Mouse (Mus musculus) midbrain, postnatal 0 days (tissue): ENCODE measurements at regions not wholly inside any gene's neighbourhood (a gene's known extent, or its start where the extent isn't known, plus 50 kb on each side); places are given as distances from the start of the nearest gene placed in this dataset.
A peak's percentile ranks its signal among the peaks of the same experiment; 100 is the strongest.

Source experiments
- ATAC-seq: fragments of 200-750 bp; cut with Nextera tagmentation; 2 replicates; pipeline ENCODE4 v1.8.0; 2017; ENCODE audit warnings: moderate number of reproducible peaks, mild to moderate bottlenecking, moderate TSS enrichment, moderate library complexity; ENCODE audit not compliant: low FRiP score
- DNase-seq: peaks from one replicate; pipeline ENCODE4 v3.0.0-alpha.2; 2015; ENCODE audit warnings: low spot score
- H3K27ac ChIP-seq: fragments of 300-500 bp; sonication (generic); 2 replicates; pipeline ENCODE4 v1.5.1; 2014; ENCODE audit warnings: low read depth, mild to moderate bottlenecking, low read length, mixed read lengths
- H3K27me3 ChIP-seq: fragments of 300-500 bp; sonication (generic); 2 replicates; pipeline ENCODE4 v1.6.1; 2014; ENCODE audit warnings: low read length, control low read depth, mixed read lengths; ENCODE audit not compliant: insufficient read depth
- H3K36me3 ChIP-seq: fragments of 300-500 bp; sonication (generic); 2 replicates; pipeline ENCODE4 v1.6.1; 2014; ENCODE audit warnings: low read length, control low read depth, mixed read lengths; ENCODE audit not compliant: insufficient read depth
- H3K4me1 ChIP-seq: fragments of 300-500 bp; sonication (generic); 2 replicates; pipeline ENCODE4 v1.6.1; 2014; ENCODE audit warnings: mild to moderate bottlenecking, control low read depth, antibody characterized with exemption, low read length, mixed read lengths; ENCODE audit not compliant: insufficient read depth
- H3K4me2 ChIP-seq: fragments of 300-500 bp; sonication (generic); 2 replicates; pipeline ENCODE4 v1.6.1; 2014; ENCODE audit warnings: low read depth, mild to moderate bottlenecking, low read length, mixed read lengths; ENCODE audit not compliant: poor library complexity, severe bottlenecking
- H3K4me3 ChIP-seq: fragments of 300-500 bp; sonication (generic); 2 replicates; pipeline ENCODE4 v1.5.1; 2014; ENCODE audit warnings: low read depth, mild to moderate bottlenecking, low read length, moderate library complexity
- H3K9ac ChIP-seq: fragments of 300-500 bp; sonication (generic); replicated peaks from 2 replicates; pipeline ENCODE4 v1.6.1; 2014; ENCODE audit warnings: mild to moderate bottlenecking, low read length, moderate library complexity, mixed read lengths; ENCODE audit not compliant: poor library complexity, severe bottlenecking
- H3K9me3 ChIP-seq: fragments of 300-500 bp; sonication (generic); 2 replicates; pipeline ENCODE4 v1.6.1; 2016; ENCODE audit warnings: low read length, control low read depth
- CTCF ChIP-seq: IDR thresholded peaks from 2 replicates; pipeline ENCODE4 v1.5.1; 2016; ENCODE audit warnings: antibody characterized with exemption, mild to moderate bottlenecking
- WGBS: fragments of 180-500 bp; shearing (Covaris S2); extraction: QIAGEN DNeasy Blood & Tissue Kit; methylation state at CpG from one replicate; pipeline ENCODE4 v1.1.7; 2014; 5-methylcytosine and 5-hydroxymethylcytosine counted together

DNA sequence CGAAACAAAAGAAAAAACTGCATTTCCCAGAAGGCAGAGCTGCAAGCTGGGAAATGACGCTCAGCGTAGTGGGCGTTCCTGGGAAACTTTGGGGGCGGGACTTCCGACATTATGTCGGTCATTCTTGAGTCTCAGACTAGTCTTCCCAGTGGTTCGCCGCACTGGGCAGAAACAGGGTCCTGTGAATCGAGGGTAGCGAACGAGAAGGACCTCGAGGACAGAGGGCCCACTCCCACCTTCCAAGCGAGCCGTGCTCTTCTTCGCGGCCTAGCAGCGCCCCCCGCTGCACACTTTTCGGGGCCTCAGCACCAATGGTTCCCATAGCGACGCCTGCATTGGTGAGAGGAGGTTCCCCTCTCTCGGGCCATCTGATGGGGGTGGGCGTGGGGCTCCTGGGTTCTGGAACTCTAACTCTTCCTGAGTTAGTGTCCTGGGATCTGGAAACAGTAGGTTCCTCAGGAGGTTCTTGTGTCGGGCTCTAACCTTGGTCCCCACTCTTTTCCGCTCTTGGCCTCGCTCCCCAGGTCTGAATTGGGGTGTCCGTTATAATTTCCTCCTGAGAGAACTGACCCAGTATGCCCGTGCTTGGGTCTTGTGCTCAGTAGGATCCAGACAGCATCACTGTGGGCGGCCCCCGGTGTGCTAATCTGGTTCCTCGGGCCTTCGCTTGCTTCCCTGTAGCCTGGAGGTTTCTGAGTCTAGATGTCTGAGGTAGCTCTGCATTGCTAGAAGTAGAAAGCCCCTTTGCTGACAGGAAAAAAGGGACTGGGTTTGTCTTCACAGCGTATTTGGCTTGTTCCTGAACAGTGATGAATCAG, 52.8 kb upstream of the Gramd1a start:
- peaks cover 2% of the 10 kb centered on the region; the same call in 1 of the 2 replicates for H3K9me3 ChIP-seq
- no peaks in the 10 kb centered on the region for H3K27me3 ChIP-seq
- peak; percentile 47 for TF ChIP-seq CTCF
- peak; percentile 88 for ATAC-seq
- peak; percentile 87 for DNase-seq
- H3K4me2 ChIP-seq: peak overlapping the region; percentile 56
- H3K4me3 ChIP-seq: peak overlapping the region; percentile 60
- H3K27ac ChIP-seq: peak overlapping the region; percentile 51; the same call in 1 of the 2 replicates
- H3K36me3 ChIP-seq: no peaks in the 10 kb centered on the region
- H3K4me1 ChIP-seq: no peaks in the 10 kb centered on the region
- WGBS: 41% methylated on average over 34 of the region's 34 CpGs
- H3K9ac ChIP-seq: peak overlapping the region; percentile 74

DNA sequence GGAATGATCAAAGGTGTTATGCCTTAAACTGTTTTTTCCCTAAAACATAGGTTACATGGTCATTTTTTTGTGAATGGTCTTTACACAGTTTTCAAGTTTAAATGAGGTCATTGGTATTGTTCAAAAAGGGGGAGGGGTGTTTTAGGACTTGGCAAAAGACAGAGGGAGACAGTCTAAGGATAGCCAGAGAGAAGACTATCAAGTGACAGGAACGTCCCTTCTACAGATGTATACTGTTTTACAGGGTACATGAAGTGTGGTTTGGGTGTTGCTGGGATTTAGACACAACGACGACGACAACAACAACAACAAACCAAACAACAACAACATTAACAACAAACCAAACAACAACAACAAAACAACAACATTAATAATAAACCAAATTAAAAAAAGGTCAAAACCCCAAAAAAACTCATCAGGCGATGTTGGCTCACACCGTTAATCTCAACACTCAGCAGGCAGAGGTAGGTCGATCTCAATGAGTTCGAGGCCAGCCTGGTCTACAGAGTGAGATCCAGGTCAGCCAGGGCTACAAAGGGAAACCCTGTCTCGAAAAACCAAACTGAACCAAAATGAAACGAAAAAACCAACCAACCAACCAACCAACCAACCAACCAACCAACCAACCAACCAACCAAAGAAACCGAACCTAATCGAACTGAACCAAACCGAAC, 52.0 kb upstream of the Gramd1a start:
- H3K4me1 ChIP-seq: no peaks in the 10 kb centered on the region
- H3K9me3 ChIP-seq: peaks cover 6% of the 10 kb centered on the region; the same call in 1 of the 2 replicates
- H3K27me3 ChIP-seq: no peaks in the 10 kb centered on the region
- no peak for TF ChIP-seq CTCF
- no peak overlapping the region for H3K27ac ChIP-seq
- DNase-seq (no peak), ATAC-seq (peak; percentile 48; the same call in 1 of the 2 replicates)
- WGBS: 73% methylated on average over 13 of the region's 13 CpGs
- H3K9ac ChIP-seq: no peak overlapping the region
- no peaks in the 10 kb centered on the region for H3K36me3 ChIP-seq
- peak overlapping the region; percentile 60 for H3K4me3 ChIP-seq
- H3K4me2 ChIP-seq: peak overlapping the region; percentile 13
